Mouse (Mus musculus) forelimb bud, embryonic 11.5 days (tissue): ENCODE measurements around the gene Gm2056.
"Not testable (repeated sequence)": the region's sequence is repeated elsewhere in the genome, so short reads cannot be mapped to it uniquely, and the experiment has no call there.

Experiments used
- DNase-seq: peaks from one replicate; pipeline ENCODE4 v3.0.0-alpha.2; 2012; ENCODE audit warnings: low read depth, low spot score

Gm2056 gene

DNA sequence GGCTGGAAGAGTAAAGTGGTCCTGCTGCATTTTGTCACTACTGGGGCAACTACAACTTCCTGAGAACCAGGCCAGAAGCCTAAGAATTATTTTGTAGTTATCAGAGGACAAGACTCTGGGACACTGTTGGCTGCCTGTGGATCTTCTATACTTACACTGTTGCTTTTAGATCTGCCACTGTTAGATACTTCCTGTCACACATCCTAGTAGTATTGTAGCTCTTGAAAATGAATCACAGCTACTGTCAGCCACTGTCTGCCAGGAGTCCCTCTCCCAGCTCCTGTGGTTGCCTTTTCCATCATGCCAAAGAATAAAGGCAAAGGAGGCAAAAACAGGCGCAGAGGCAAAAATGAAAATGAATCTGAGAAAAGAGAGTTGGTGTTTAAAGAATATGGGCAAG, at the start of gene Gm2056:
Gene Gm2056, plus strand, starts transcription at position 301 of the 400 bp plus-strand sequence.
- DNase-seq = not testable (repeated sequence)

DNA sequence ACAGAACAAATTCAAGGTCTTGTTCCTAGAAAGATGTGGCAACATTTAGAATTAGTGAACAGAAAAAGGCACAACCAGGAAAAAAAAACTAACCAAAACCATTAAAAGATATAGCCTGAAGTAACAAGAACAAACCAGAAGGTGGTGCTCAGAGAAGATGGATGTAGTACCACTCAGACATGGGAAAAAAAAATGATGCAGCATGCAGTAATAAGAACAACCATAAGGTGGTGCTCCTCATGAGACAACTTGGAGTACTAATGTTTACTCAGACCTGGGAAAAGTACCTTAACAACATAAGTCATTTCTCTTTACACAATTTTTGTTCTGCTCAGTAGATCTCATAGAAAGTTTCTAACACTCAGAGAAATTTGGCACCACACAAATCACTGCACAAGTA, 42.8 kb upstream of the Gm2056 start:
- not testable (repeated sequence) for DNase-seq

- not testable (repeated sequence) for DNase-seq
Measured at GRCm38 (mm10) chr12:88004118-88004517, 22.7 kb upstream of the Gm2056 start.

GRCm38 (mm10) chr12:88011548-88011947, 15.3 kb upstream of the Gm2056 start, which contains the start of gene Gm2075:
Gene Gm2075, plus strand, starts transcription at chr12:88011848.
- DNase-seq = not testable (repeated sequence)

DNA sequence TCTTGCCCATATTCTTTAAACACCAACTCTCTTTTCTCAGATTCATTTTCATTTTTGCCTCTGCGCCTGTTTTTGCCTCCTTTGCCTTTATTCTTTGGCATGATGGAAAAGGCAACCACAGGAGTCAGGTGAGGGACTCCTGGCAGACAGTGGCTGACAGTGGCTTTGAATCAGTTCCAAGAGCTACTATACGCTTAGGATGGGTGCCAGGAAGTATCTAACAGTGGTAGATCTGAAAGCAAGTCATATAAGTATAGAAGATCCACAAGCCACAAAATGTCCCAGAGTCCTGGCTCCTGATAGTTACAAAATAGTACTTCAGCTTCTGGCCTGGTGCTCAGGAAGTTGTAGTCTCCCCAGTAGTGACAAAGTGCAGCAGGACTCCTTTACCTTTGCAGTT, 8.1 kb upstream of the Gm2056 start, which contains the start of gene Gm6803:
Gene Gm6803, minus strand, starts transcription at position 101 of the 400 bp plus-strand sequence.
- not testable (repeated sequence) for DNase-seq

DNA sequence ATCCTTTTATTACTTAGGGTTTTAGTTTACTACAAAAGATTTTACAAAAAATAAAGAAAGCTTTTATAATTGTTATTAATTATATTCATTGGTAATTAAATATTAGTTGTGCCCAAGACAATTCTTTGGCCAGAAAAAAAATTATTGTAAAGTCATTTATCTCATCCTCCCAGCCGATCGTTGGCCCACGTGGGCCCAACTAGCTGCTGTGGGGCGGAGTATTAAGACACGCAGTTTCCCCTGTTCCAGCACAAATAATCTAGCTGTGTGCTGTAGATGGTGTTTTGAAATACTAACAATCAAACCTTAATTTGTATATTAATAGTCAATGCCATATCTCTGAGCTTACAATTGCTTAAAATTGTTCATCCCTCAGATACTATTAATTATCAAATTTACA, 5.4 kb downstream of the Gm2056 start:
- not testable (repeated sequence) for DNase-seq

- peak; percentile 0 for DNase-seq
Measured at GRCm38 (mm10) chr12:88039062-88039461, 12.3 kb downstream of the Gm2056 start.

DNA sequence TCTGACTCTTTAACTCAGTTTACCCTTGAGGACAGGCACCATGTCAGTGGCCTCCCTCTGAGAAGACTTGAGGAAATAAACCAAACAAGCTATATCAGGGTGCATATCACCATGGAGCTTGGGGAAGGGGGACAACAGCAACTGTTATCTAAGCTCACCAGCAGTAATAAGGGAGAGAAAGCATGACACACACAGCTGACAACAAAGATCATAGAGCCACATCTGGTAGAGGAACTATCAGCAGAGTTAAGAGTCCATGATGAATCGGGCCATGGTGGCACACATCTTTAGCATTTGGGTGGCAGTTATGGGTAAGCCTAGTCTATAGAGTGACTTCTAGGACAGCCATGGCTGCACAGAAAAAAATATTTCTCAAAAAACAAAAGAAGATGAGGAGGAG, 12.9 kb downstream of the Gm2056 start:
- not testable (repeated sequence) for DNase-seq

GRCm38 (mm10) chr12:88045226-88045625, 18.4 kb downstream of the Gm2056 start:
- DNase-seq = not testable (repeated sequence)
